Mouse (Mus musculus): ENCODE data around the gene Defa22.
"Not testable (repeated sequence)": the region's sequence is repeated elsewhere in the genome, so short reads cannot be mapped to it uniquely, and the experiment has no call there.

DNA sequence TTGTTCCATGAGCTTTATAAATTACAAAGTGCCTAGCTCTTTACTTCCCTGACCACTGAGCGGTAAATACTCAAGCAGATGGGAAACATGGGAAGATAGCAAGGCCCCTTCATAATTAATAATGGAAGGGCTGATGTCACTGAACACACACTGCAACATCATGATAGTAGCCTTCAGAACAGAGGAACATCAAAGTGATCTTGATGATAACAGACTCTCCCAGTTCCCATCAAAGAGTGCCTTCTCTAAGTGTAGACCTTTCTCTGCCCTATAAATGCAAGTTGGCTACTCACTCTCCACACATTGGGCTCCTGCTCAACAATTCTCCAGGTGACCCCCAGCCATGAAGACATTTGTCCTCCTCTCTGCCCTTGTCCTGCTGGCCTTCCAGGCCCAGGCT is 39.2 kb downstream of the Defa22 start, which contains the start of gene Gm15293:
- not testable (repeated sequence) for TF ChIP-seq CTCF (IDR thresholded peaks at IDR 0.05; ENCODE audit: low read depth); EP300 (optimal IDR thresholded peaks at IDR 0.05)

All from stomach, postnatal 0 days (tissue).